Mouse (Mus musculus): ENCODE results near the gene Arhgap45. TPM values are rescaled to one million over a fixed set of nuclear protein-coding genes. Genes with fewer than 3 reads are reported as not detected.

The Arhgap45 gene
- polyA plus RNA-seq, 2 experiments: 7.9 to 20.9 TPM

DNA sequence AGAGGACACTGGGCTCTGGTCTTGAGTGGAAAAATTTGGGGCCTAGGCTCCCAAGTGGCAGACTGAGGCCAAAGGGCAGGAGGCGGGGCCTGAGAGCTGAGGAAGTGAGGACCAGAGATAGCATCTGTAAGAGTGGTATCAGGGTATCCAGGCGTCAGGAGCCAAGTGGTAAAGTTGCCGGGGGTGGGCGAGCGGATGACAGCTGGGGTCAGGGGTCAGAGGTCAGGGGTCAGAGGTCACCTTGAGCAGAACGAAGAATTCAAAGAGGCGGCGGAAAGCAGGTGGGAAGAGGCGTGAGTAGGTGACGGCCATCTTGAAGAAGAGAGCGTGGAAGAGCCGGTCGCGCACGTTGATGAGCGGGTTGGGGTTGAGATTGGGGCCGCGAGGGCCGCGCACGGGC lies 32.8 kb upstream of the Arhgap45 start:
- H3K9me3 ChIP-seq (ENCODE audit: control insufficient read depth, low read length): no peaks in the 10 kb centered on the region
- peaks cover 6% of the 10 kb centered on the region for H3K36me3 ChIP-seq (replicated peaks; ENCODE audit: control insufficient read depth, insufficient read depth, low read depth)
- no peak for ATAC-seq (ENCODE audit: insufficient read depth)
- peak overlapping the region; percentile 97 for H3K4me2 ChIP-seq (ENCODE audit: low read depth)
- H3K27ac ChIP-seq: peak overlapping the region; percentile 97
- H3K9ac ChIP-seq (replicated peaks): peak overlapping the region; percentile 96
- TF ChIP-seq CTCF (IDR thresholded peaks at IDR 0.05; ENCODE audit: low read depth) (no peak), EP300 (IDR thresholded peaks at IDR 0.05; ENCODE audit: low read depth) (no peak)
- peaks cover 31 to 36% of the 10 kb centered on the region in 2 experiments for H3K4me1 ChIP-seq (replicated peaks; ENCODE audit: control insufficient read depth in 2 of 2, insufficient read depth in 2 of 2, low read length in 1 of 2)
- H3K27me3 ChIP-seq (ENCODE audit: control insufficient read depth, insufficient read depth, low read length): peaks cover 10% of the 10 kb centered on the region
- peak overlapping the region; percentile 92 to 97 for H3K4me3 ChIP-seq (ENCODE audit: insufficient read depth in 1 of 2, low read depth in 2 of 2, low read length in 2 of 2)
- peak; percentile 62 to 67 (median 67) for DNase-seq (ENCODE audit: low read depth in 3 of 3, low spot score in 3 of 3)
- WGBS (ENCODE audit: insufficient replicate concordance): under 1% methylated on average over 18 of the region's 21 CpGs

DNA sequence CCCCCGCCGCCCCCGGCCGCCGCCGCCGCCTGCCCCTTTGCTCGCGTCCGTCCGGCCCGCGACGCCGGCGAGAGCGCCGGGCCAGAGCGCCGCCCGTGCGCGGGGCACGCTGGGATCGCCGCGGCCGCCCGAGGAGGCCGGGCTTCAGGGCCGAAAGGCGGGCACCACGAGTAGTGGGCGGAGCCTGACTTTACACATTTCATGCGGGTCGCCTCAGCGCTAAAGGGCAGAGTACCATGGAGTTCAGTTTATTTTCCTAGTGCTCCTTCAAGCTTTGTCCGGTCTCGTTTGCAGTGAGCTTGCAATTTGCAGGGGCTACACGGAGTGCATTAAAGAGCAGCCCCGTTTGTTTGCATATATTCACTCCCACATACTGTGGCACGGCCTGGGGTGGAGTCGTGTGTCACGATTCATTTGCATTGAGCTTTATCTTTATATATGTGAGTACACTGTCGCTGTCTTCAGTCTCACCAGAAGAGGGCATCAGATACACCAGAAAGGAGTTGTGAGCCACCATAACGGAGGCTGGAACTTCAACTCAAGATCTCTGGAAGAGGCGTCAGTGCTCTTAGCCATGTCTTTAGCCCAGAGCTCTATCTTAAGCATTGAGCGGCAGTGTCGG lies 32.1 kb upstream of the Arhgap45 start, which contains the start of gene Tmem259:
Gene Tmem259, minus strand, starts transcription at position 136 of the 622 bp plus-strand sequence.
- H3K4me3 ChIP-seq (ENCODE audit: insufficient read depth in 1 of 2, low read depth in 2 of 2, low read length in 2 of 2): peak within 1 kb of the TSS; percentile 92 to 97
- DNase-seq (ENCODE audit: low read depth in 3 of 3, low spot score in 3 of 3) (peak; percentile 81 to 88 (median 83)), ATAC-seq (ENCODE audit: insufficient read depth) (peak; percentile 72)
- peak within 1 kb of the TSS; percentile 97 for H3K4me2 ChIP-seq (ENCODE audit: low read depth)
- no peaks in the 10 kb centered on the region; the same call in 1 of the 2 replicates for H3K36me3 ChIP-seq (replicated peaks; ENCODE audit: control insufficient read depth, insufficient read depth, low read depth)
- no peaks in the 10 kb centered on the region for H3K9me3 ChIP-seq (ENCODE audit: control insufficient read depth, low read length)
- WGBS (ENCODE audit: insufficient replicate concordance): under 1% methylated on average over 49 of the region's 49 CpGs
- peaks cover 31 to 40% of the 10 kb centered on the region in 2 experiments for H3K4me1 ChIP-seq (replicated peaks; ENCODE audit: control insufficient read depth in 2 of 2, insufficient read depth in 2 of 2, low read length in 1 of 2)
- peaks cover 16% of the 10 kb centered on the region for H3K27me3 ChIP-seq (ENCODE audit: control insufficient read depth, insufficient read depth, low read length)
- H3K27ac ChIP-seq: peak within 1 kb of the TSS; percentile 97
- TF ChIP-seq CTCF (IDR thresholded peaks at IDR 0.05; ENCODE audit: low read depth): peak; percentile 79
- TF ChIP-seq EP300 (IDR thresholded peaks at IDR 0.05; ENCODE audit: low read depth): no peak
- peak within 1 kb of the TSS; percentile 96 for H3K9ac ChIP-seq (replicated peaks)

DNA sequence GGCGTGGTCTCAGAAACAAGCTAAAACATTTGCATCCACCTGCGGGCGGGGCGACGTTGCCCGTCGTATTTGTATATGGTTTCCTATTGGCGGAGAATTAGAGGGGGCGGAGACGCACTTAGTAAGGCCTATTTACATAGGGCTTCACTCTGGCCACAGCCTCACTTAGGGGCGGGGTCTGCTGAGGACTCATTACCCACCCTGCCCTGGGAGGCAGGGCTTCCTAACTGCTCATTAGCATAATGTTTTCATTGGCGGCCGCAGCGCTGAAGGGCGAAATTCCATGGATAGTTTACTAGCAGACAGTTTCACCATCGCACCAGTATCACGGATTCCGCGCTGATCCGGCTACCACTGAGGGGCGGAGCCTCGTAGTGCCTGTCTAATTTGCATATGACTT lies 31.6 kb upstream of the Arhgap45 start:
- ATAC-seq (ENCODE audit: insufficient read depth) (peak; percentile 84), DNase-seq (ENCODE audit: low read depth in 3 of 3, low spot score in 3 of 3) (peak; percentile 98 to 99 (median 99))
- peak overlapping the region; percentile 92 to 97 for H3K4me3 ChIP-seq (ENCODE audit: insufficient read depth in 1 of 2, low read depth in 2 of 2, low read length in 2 of 2)
- H3K27ac ChIP-seq: peak overlapping the region; percentile 97
- H3K4me1 ChIP-seq (replicated peaks; ENCODE audit: control insufficient read depth in 2 of 2, insufficient read depth in 2 of 2, low read length in 1 of 2): peaks cover 31 to 42% of the 10 kb centered on the region in 2 experiments
- TF ChIP-seq EP300 (IDR thresholded peaks at IDR 0.05; ENCODE audit: low read depth) (no peak), CTCF (IDR thresholded peaks at IDR 0.05; ENCODE audit: low read depth) (no peak; the same call in 1 of the 2 replicates)
- peak overlapping the region; percentile 97 for H3K4me2 ChIP-seq (ENCODE audit: low read depth)
- H3K27me3 ChIP-seq (ENCODE audit: control insufficient read depth, insufficient read depth, low read length): peaks cover 21% of the 10 kb centered on the region
- no peaks in the 10 kb centered on the region for H3K9me3 ChIP-seq (ENCODE audit: control insufficient read depth, low read length)
- H3K36me3 ChIP-seq (replicated peaks; ENCODE audit: control insufficient read depth, insufficient read depth, low read depth): no peaks in the 10 kb centered on the region
- H3K9ac ChIP-seq (replicated peaks): peak overlapping the region; percentile 96
- under 1% methylated on average over 22 of the region's 22 CpGs for WGBS (ENCODE audit: insufficient replicate concordance)

DNA sequence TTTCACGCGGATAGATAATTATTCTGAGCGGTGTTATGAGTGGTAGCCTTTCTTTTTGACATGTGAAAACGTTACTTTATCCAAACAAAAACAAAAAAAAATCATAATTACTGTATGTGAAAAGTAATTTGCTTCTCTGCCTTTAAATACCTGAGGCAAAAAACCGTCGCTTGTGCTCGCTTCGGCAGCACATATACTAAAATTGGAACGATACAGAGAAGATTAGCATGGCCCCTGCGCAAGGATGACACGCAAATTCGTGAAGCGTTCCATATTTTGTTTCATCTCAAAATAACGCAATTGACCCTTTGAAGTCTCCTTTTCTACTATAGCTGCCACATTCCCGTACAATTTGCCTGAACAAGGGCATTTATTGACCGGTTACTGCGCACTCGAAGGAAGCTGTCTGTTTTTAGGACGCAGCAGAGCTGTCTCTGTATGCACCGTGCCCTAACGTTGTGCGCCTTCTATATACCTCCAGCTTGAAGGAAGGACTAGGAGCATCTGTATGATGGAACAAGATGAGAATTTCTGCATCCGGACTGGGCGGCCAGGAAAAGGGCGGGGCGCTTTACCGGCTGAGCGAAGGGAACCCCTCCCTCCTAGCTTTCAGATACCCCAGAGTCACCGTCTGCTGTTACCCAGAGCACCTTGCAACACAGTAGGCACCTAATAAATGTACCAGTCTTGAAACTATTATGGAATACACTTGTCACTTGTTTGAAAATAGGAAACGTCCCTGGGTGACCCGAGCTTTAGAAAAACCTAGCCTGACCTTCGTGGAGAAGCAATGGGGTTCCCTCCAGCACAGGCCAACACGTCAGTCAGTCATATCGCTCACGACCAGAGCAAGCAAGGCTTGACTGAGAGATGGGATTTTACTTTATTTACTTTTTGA lies 30.9 kb upstream of the Arhgap45 start:
- peak overlapping the region; percentile 97 for H3K27ac ChIP-seq
- no peaks in the 10 kb centered on the region for H3K9me3 ChIP-seq (ENCODE audit: control insufficient read depth, low read length)
- peaks cover 23% of the 10 kb centered on the region for H3K27me3 ChIP-seq (ENCODE audit: control insufficient read depth, insufficient read depth, low read length)
- TF ChIP-seq CTCF (IDR thresholded peaks at IDR 0.05; ENCODE audit: low read depth): no peak
- TF ChIP-seq EP300 (IDR thresholded peaks at IDR 0.05; ENCODE audit: low read depth): no peak
- ATAC-seq (ENCODE audit: insufficient read depth) (peak; percentile 48), DNase-seq (ENCODE audit: low read depth in 3 of 3, low spot score in 3 of 3) (peak; percentile 68 to 72 (median 72))
- peaks cover 31 to 42% of the 10 kb centered on the region in 2 experiments for H3K4me1 ChIP-seq (replicated peaks; ENCODE audit: control insufficient read depth in 2 of 2, insufficient read depth in 2 of 2, low read length in 1 of 2)
- H3K4me3 ChIP-seq (ENCODE audit: insufficient read depth in 1 of 2, low read depth in 2 of 2, low read length in 2 of 2): peak overlapping the region; percentile 92 to 97
- 3% methylated on average over 35 of the region's 35 CpGs for WGBS (ENCODE audit: insufficient replicate concordance)
- H3K36me3 ChIP-seq (replicated peaks; ENCODE audit: control insufficient read depth, insufficient read depth, low read depth): no peaks in the 10 kb centered on the region
- peak overlapping the region; percentile 97 for H3K4me2 ChIP-seq (ENCODE audit: low read depth)
- peak overlapping the region; percentile 96 for H3K9ac ChIP-seq (replicated peaks)

All from liver, embryonic 14.5 days (tissue).